8 mouse cellular contexts compared by ENCODE assay signal in genomic region chr8:111550002-111550870, GRCm38 (mm10). TPM values are rescaled to one million over a fixed set of nuclear protein-coding genes. Genes with fewer than 3 reads are reported as not detected.
DNase-seq lines count a peak whose midpoint lies in the region; ATAC-seq lines count a peak whose summit lies in the region.

No protein-coding gene starts in this region.

- no peaks in the 10 kb centered on the region for H3K27me3 ChIP-seq in forebrain, embryonic 15.5 days
- H3K27me3 ChIP-seq in forebrain, embryonic 13.5 days, result no peaks in the 10 kb centered on the region
- no peaks in the 10 kb centered on the region for H3K27me3 ChIP-seq in liver, embryonic 15.5 days

- no peak overlapping the region for H3K9ac ChIP-seq in forebrain, embryonic 15.5 days (replicated peaks)
- H3K9ac ChIP-seq in forebrain, embryonic 13.5 days, result no peak overlapping the region
- H3K9ac ChIP-seq in liver, embryonic 15.5 days, result no peak overlapping the region

- H3K4me1 ChIP-seq in forebrain, embryonic 15.5 days, result peaks cover 33% of the 10 kb centered on the region
- H3K4me1 ChIP-seq in forebrain, embryonic 13.5 days, result peaks cover 42% of the 10 kb centered on the region
- peaks cover 24% of the 10 kb centered on the region for H3K4me1 ChIP-seq in liver, embryonic 15.5 days (replicated peaks)

- WGBS in forebrain, embryonic 15.5 days, result 62% methylated on average over 9 of the region's 9 CpGs
- whole genome bisulfite sequencing in forebrain, embryonic 13.5 days, result 59% methylated on average over 9 of the region's 9 CpGs
- 50% methylated on average over 9 of the region's 9 CpGs for WGBS in liver, embryonic 15.5 days (ENCODE audit: insufficient replicate concordance)

- no peaks in the 10 kb centered on the region for H3K36me3 ChIP-seq in forebrain, embryonic 15.5 days
- H3K36me3 ChIP-seq in forebrain, embryonic 13.5 days (ENCODE audit: poor library complexity, severe bottlenecking), result peaks cover 2% of the 10 kb centered on the region; the same call in 1 of the 2 replicates
- H3K36me3 ChIP-seq in liver, embryonic 15.5 days (replicated peaks), result no peaks in the 10 kb centered on the region

- H3K9me3 ChIP-seq in forebrain, embryonic 15.5 days, result no peaks in the 10 kb centered on the region
- H3K9me3 ChIP-seq in forebrain, embryonic 13.5 days (replicated peaks), result no peaks in the 10 kb centered on the region
- H3K9me3 ChIP-seq in liver, embryonic 15.5 days (replicated peaks), result no peaks in the 10 kb centered on the region

- no peak overlapping the region for H3K4me2 ChIP-seq in forebrain, embryonic 15.5 days (replicated peaks)
- H3K4me2 ChIP-seq in forebrain, embryonic 13.5 days, result no peak overlapping the region
- no peak overlapping the region for H3K4me2 ChIP-seq in liver, embryonic 15.5 days

- intact Hi-C loops in left cerebral cortex, postnatal 36 days (cut with DNase I), result no loop called here

- DNase-seq in MEL-GATA-1-ER (ENCODE audit: extremely low read depth, low read depth) (peak; percentile 58), adipocyte (ENCODE audit: low spot score) (no peak)
- peak; percentile 21 for DNase-seq in heart, postnatal 4 days
- no peak for DNase-seq in adrenal gland, postnatal 10 days
- no peak for DNase-seq in left cerebral cortex, postnatal 36 days (ENCODE audit: low spot score in 2 of 2)

- H3K27ac ChIP-seq in forebrain, embryonic 15.5 days (replicated peaks), result peak overlapping the region; percentile 47; the same call in 1 of the 2 replicates
- no peak overlapping the region for H3K27ac ChIP-seq in forebrain, embryonic 13.5 days
- peak overlapping the region; percentile 21; the same call in 1 of the 2 replicates for H3K27ac ChIP-seq in liver, embryonic 15.5 days (replicated peaks)

- ATAC-seq in forebrain, embryonic 15.5 days (replicated peaks), result no peak
- no peak for ATAC-seq in forebrain, embryonic 13.5 days
- no peak for ATAC-seq in liver, embryonic 15.5 days (ENCODE audit: insufficient read depth)

- no peak overlapping the region for H3K4me3 ChIP-seq in forebrain, embryonic 15.5 days
- no peak overlapping the region for H3K4me3 ChIP-seq in forebrain, embryonic 13.5 days
- no peak overlapping the region for H3K4me3 ChIP-seq in liver, embryonic 15.5 days (replicated peaks)

RNA-seq across cellular contexts. Expression of gene Znrf1, which starts 14.3 kb away (rescaled TPM):
- 99.8 and 102 TPM in 2 replicates for polyA plus RNA-seq in forebrain, embryonic 15.5 days (2015; fragmentation: Nextera tagmentation; extraction: Ambion mirVana)
- polyA plus RNA-seq in forebrain, embryonic 13.5 days (2015; fragmentation: Nextera tagmentation; extraction: Ambion mirVana), result 48.0 and 48.7 TPM in 2 replicates
- total RNA-seq in heart, postnatal 4 days (2021), result 10 to 100 TPM; 60.1 to 60.5 TPM
- polyA plus RNA-seq in liver, embryonic 15.5 days (2015; fragmentation: Nextera tagmentation; extraction: Ambion mirVana), result 6.6 and 8.6 TPM in 2 replicates
- total RNA-seq in adrenal gland, postnatal 10 days (2021), result 10 to 100 TPM; 40.0 to 62.6 TPM
- total RNA-seq in left cerebral cortex, postnatal 36 days (2021), result 100 to 1,000 TPM; 154 to 166 TPM

RNA-seq across cellular contexts. Expression of gene Wdr59, which starts 28.3 kb away (rescaled TPM):
- polyA plus RNA-seq in forebrain, embryonic 15.5 days (2015; fragmentation: Nextera tagmentation; extraction: Ambion mirVana), result 8.6 and 9.1 TPM in 2 replicates
- polyA plus RNA-seq in forebrain, embryonic 13.5 days (2015; fragmentation: Nextera tagmentation; extraction: Ambion mirVana), result 5.7 and 6.5 TPM in 2 replicates
- total RNA-seq in heart, postnatal 4 days (2021), result 1 to 10 TPM; 8.5 to 9.0 TPM
- polyA plus RNA-seq in liver, embryonic 15.5 days (2015; fragmentation: Nextera tagmentation; extraction: Ambion mirVana), result 1.6 and 1.7 TPM in 2 replicates
- total RNA-seq in adrenal gland, postnatal 10 days (2021), result 10 to 100 TPM; 13.3 to 16.4 TPM
- total RNA-seq in left cerebral cortex, postnatal 36 days (2021), result 10 to 100 TPM; 20.3 to 21.7 TPM

Comparison
In these comparisons a context has a peak if more than half of its experiments do, and no peak if none do; other contexts are left out.
1. DNase-seq: peak in MEL-GATA-1-ER (single experiment) and heart, postnatal 4 days (single experiment); none in adipocyte (single experiment), adrenal gland, postnatal 10 days (single experiment) and left cerebral cortex, postnatal 36 days (0 of 2).